In the genomic region with DNA sequence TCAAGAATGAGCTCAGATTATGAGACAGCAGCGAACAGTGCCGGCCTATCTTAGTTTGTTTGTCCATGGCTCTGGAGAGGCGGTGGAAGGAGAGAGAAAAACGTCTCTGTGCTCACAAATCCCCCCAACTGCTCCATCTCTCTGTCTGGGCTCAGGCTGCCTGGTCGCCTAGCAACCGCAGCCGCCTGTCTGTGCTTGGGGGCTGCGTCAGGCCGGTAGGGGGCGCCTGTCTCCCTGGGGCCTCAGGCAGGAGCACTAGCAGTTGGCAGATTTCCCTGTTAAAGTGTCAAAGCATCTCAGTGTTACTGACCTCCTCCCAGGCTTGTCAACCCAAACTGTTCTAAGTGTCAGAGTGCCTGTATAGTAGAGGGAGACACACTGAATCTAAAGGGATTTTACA, we compare ENCODE assay signal across 8 mouse cellular contexts. TPM values are rescaled to one million over a fixed set of nuclear protein-coding genes. Genes with fewer than 3 reads are reported as not detected.
DNase-seq lines count a peak whose midpoint lies in the region; ATAC-seq lines count a peak whose summit lies in the region.

No protein-coding gene starts in this region.

- H3K27ac ChIP-seq in kidney, embryonic 15.5 days, result no peak overlapping the region
- H3K27ac ChIP-seq in hindbrain, embryonic 13.5 days, result no peak overlapping the region; the same call in 1 of the 2 replicates

- H3K4me1 ChIP-seq in kidney, embryonic 15.5 days, result no peaks in the 10 kb centered on the region
- H3K4me1 ChIP-seq in hindbrain, embryonic 13.5 days (replicated peaks), result no peaks in the 10 kb centered on the region

- ATAC-seq in kidney, embryonic 15.5 days (replicated peaks; ENCODE audit: low FRiP score), result no peak; the same call in 1 of the 2 replicates
- peak; percentile 84 for ATAC-seq in frontal cortex, adult (ENCODE audit: low TSS enrichment)
- peak; percentile 34; the same call in 1 of the 2 replicates for ATAC-seq in hindbrain, embryonic 13.5 days (ENCODE audit: low FRiP score)

- no peak overlapping the region for H3K4me2 ChIP-seq in kidney, embryonic 15.5 days
- no peak overlapping the region for H3K4me2 ChIP-seq in hindbrain, embryonic 13.5 days

- H3K9ac ChIP-seq in kidney, embryonic 15.5 days, result no peak overlapping the region
- no peak overlapping the region for H3K9ac ChIP-seq in hindbrain, embryonic 13.5 days

- intact Hi-C loops in left cerebral cortex, postnatal 14 days (cut with DNase I), result no loop called here

- H3K4me3 ChIP-seq in kidney, embryonic 15.5 days (replicated peaks), result no peak overlapping the region
- no peak overlapping the region for H3K4me3 ChIP-seq in hindbrain, embryonic 13.5 days

- no peaks in the 10 kb centered on the region for H3K36me3 ChIP-seq in kidney, embryonic 15.5 days
- H3K36me3 ChIP-seq in hindbrain, embryonic 13.5 days, result no peaks in the 10 kb centered on the region

- DNase-seq in kidney, adult 18-20 months, result peak; percentile 30
- DNase-seq in cerebellum, adult 11-12 months, result peak; percentile 39
- peak; percentile 85 to 89 for DNase-seq in left cerebral cortex, postnatal 14 days (ENCODE audit: low spot score in 2 of 2)
- DNase-seq in neural tube, embryonic 10.5 days (ENCODE audit: extremely low spot score, low spot score), result peak; percentile 64
- peak; percentile 50 for DNase-seq in testis, postnatal 14 days (ENCODE audit: low spot score)

- H3K9me3 ChIP-seq in kidney, embryonic 15.5 days (replicated peaks), result no peaks in the 10 kb centered on the region
- H3K9me3 ChIP-seq in hindbrain, embryonic 13.5 days, result no peaks in the 10 kb centered on the region

- peaks cover 27% of the 10 kb centered on the region for H3K27me3 ChIP-seq in kidney, embryonic 15.5 days
- no peaks in the 10 kb centered on the region for H3K27me3 ChIP-seq in hindbrain, embryonic 13.5 days

- WGBS in kidney, embryonic 15.5 days, result 10% methylated on average over 10 of the region's 10 CpGs
- WGBS in hindbrain, embryonic 13.5 days, result 7% methylated on average over 10 of the region's 10 CpGs

RNA-seq across cellular contexts. Expression of gene Gdpd2, which starts 12.3 kb away (rescaled TPM):
- polyA plus RNA-seq in kidney, embryonic 15.5 days (2015; fragmentation: Nextera tagmentation; extraction: Ambion mirVana), result 2.1 and 3.3 TPM in 2 replicates
- polyA plus RNA-seq in hindbrain, embryonic 13.5 days (2015; fragmentation: Nextera tagmentation; extraction: Ambion mirVana), result 31.3 and 32.8 TPM in 2 replicates
- total RNA-seq in left cerebral cortex, postnatal 14 days (2021), result 10 to 100 TPM in 1 of 2 experiments, 1 to 10 TPM in 1; 8.0 to 11.5 TPM

RNA-seq across cellular contexts. Expression of gene Dlg3, which starts 25.6 kb away (rescaled TPM):
- polyA plus RNA-seq in kidney, embryonic 15.5 days (2015; fragmentation: Nextera tagmentation; extraction: Ambion mirVana), result 4.6 and 5.0 TPM in 2 replicates
- polyA plus RNA-seq in hindbrain, embryonic 13.5 days (2015; fragmentation: Nextera tagmentation; extraction: Ambion mirVana), result 8.6 and 9.6 TPM in 2 replicates
- total RNA-seq in left cerebral cortex, postnatal 14 days (2021), result 100 to 1,000 TPM; 153 to 158 TPM

Comparison
In these comparisons a context has a peak if more than half of its experiments do, and no peak if none do; other contexts are left out.
1. DNase-seq: peak in every context shown above with its lines; median percentile 87 in left cerebral cortex, postnatal 14 days; 64 in neural tube, embryonic 10.5 days; 50 in testis, postnatal 14 days; 39 in cerebellum, adult 11-12 months; 30 in kidney, adult 18-20 months.